Mouse (Mus musculus) ovary, postnatal 36 days (tissue): Measurements from ENCODE around the gene 4930578G10Rik.
A peak's percentile ranks its signal among the peaks of the same experiment; 100 is the strongest.
"Not testable (repeated sequence)": the region's sequence is repeated elsewhere in the genome, so short reads cannot be mapped to it uniquely, and the experiment has no call there.

Experiments used
- DNase-seq: peaks from one replicate; pipeline ENCODE4 v3.0.0; 2022; ENCODE audit warnings: low spot score, mixed read lengths

Gene 4930578G10Rik

GRCm38 (mm10) chr4:42735245-42735644 is at the start of gene 4930578G10Rik:
4930578G10Rik (plus strand) TSS chr4:42735545.
- not testable (repeated sequence) for DNase-seq

- DNase-seq: not testable (repeated sequence)
Observed at GRCm38 (mm10) chr4:42756477-42756876, 21.1 kb downstream of the 4930578G10Rik start, which contains the start of gene Ccl19. Ccl19 (minus strand) TSS chr4:42756577.

GRCm38 (mm10) chr4:42773893-42774292 is 38.5 kb downstream of the 4930578G10Rik start, which contains the start of gene Ccl21a:
Ccl21a (minus strand) TSS chr4:42773993.
- DNase-seq: not testable (repeated sequence)

GRCm38 (mm10) chr4:42853788-42854187 is 118.4 kb downstream of the 4930578G10Rik start, which contains the start of gene Fam205a1:
Fam205a1 (minus strand) TSS chr4:42853888.
- DNase-seq: not testable (repeated sequence)

- not testable (repeated sequence) for DNase-seq
Observed at GRCm38 (mm10) chr4:42856671-42857070, 121.3 kb downstream of the 4930578G10Rik start, which contains the start of gene Gm12394. Gm12394 (minus strand) TSS chr4:42856771.

GRCm38 (mm10) chr4:42860483-42860882 is 125.1 kb downstream of the 4930578G10Rik start:
- DNase-seq: not testable (repeated sequence)

GRCm38 (mm10) chr4:42863487-42863886 is 128.1 kb downstream of the 4930578G10Rik start:
- not testable (repeated sequence) for DNase-seq

GRCm38 (mm10) chr4:42867390-42867789 is 132.0 kb downstream of the 4930578G10Rik start:
- no peak for DNase-seq

- no peak for DNase-seq
Observed at GRCm38 (mm10) chr4:42868193-42868592, 132.8 kb downstream of the 4930578G10Rik start.

- DNase-seq: no peak
Observed at GRCm38 (mm10) chr4:42870748-42871147, 135.4 kb downstream of the 4930578G10Rik start.

- no peak for DNase-seq
Observed at GRCm38 (mm10) chr4:42872151-42872550, 136.8 kb downstream of the 4930578G10Rik start.

- no peak for DNase-seq
Observed at GRCm38 (mm10) chr4:42872746-42873435, 137.5 kb downstream of the 4930578G10Rik start.

- DNase-seq: no peak
Observed at GRCm38 (mm10) chr4:42874134-42874533, 138.8 kb downstream of the 4930578G10Rik start, which contains the start of gene Fam205c. Fam205c (minus strand) TSS chr4:42874234.

GRCm38 (mm10) chr4:42876586-42877291 is 141.4 kb downstream of the 4930578G10Rik start:
- DNase-seq: peak; percentile 10

GRCm38 (mm10) chr4:42877657-42878056 is 142.3 kb downstream of the 4930578G10Rik start:
- no peak for DNase-seq

- DNase-seq: no peak
Observed at GRCm38 (mm10) chr4:42879829-42880676, 144.7 kb downstream of the 4930578G10Rik start.

- DNase-seq: no peak
Observed at GRCm38 (mm10) chr4:42880677-42880948, 145.3 kb downstream of the 4930578G10Rik start.

GRCm38 (mm10) chr4:42886926-42887325 is 151.6 kb downstream of the 4930578G10Rik start:
- DNase-seq: no peak

GRCm38 (mm10) chr4:42888806-42889205 is 153.5 kb downstream of the 4930578G10Rik start:
- DNase-seq: no peak

GRCm38 (mm10) chr4:42891176-42891575 is 155.8 kb downstream of the 4930578G10Rik start:
- no peak for DNase-seq

GRCm38 (mm10) chr4:42895118-42895517 is 159.8 kb downstream of the 4930578G10Rik start:
- DNase-seq: no peak
